Mouse (Mus musculus) neural tube, embryonic 14.5 days (tissue): ENCODE results near the gene Castor1. TPM values are rescaled to one million over a fixed set of nuclear protein-coding genes. Genes with fewer than 3 reads are reported as not detected.

Experiments used
- ATAC-seq: fragments of 200-750 bp; cut with Nextera tagmentation; 2 replicates; pipeline ENCODE4 v1.8.0; 2017; ENCODE audit warnings: low read depth, mild to moderate bottlenecking, moderate TSS enrichment, moderate library complexity
- H3K27ac ChIP-seq: fragments of 300-500 bp; sonication (generic); 2 replicates; pipeline ENCODE4 v1.5.1; 2014; ENCODE audit warnings: low read depth, mild to moderate bottlenecking, control low read depth, low read length, moderate library complexity, mixed read lengths
- H3K27me3 ChIP-seq: fragments of 300-500 bp; sonication (generic); 2 replicates; pipeline ENCODE4 v1.6.1; 2014; ENCODE audit warnings: low read length; ENCODE audit not compliant: control insufficient read depth, insufficient read depth
- H3K36me3 ChIP-seq: fragments of 300-500 bp; sonication (generic); 2 replicates; pipeline ENCODE4 v1.6.1; 2014; ENCODE audit warnings: low read length, mixed read lengths; ENCODE audit not compliant: control insufficient read depth, insufficient read depth
- H3K4me1 ChIP-seq: fragments of 300-500 bp; sonication (generic); 2 replicates; pipeline ENCODE4 v1.6.1; 2014; ENCODE audit warnings: low read length; ENCODE audit not compliant: control insufficient read depth, insufficient read depth
- H3K4me2 ChIP-seq: fragments of 300-500 bp; sonication (generic); 2 replicates; pipeline ENCODE4 v1.6.1; 2014; ENCODE audit warnings: mild to moderate bottlenecking, low read depth, low read length, control low read depth
- H3K4me3 ChIP-seq: fragments of 300-500 bp; sonication (generic); 2 replicates; pipeline ENCODE4 v1.5.1; 2014; ENCODE audit warnings: low read depth, low read length, control low read depth, mixed read lengths
- H3K9ac ChIP-seq: fragments of 300-500 bp; sonication (generic); replicated peaks from 2 replicates; pipeline ENCODE4 v1.6.1; 2014; ENCODE audit warnings: low read depth, mild to moderate bottlenecking, control low read depth, low read length, mixed read lengths
- H3K9me3 ChIP-seq: fragments of 300-500 bp; sonication (generic); 2 replicates; pipeline ENCODE4 v1.6.1; 2016; ENCODE audit warnings: low read length; ENCODE audit not compliant: control insufficient read depth
- WGBS: fragments of 180-500 bp; shearing (Covaris S2); extraction: QIAGEN DNeasy Blood & Tissue Kit; methylation state at CpG from one replicate; pipeline ENCODE4 v1.1.7; 2014; 5-methylcytosine and 5-hydroxymethylcytosine counted together
- polyA plus RNA-seq: library from polyadenylated mRNA; unstranded; fragments of >200 nt; fragmentation: Nextera tagmentation; extraction: Ambion mirVana; gene quantifications from 2 replicates; pipeline ENCODE4 v1.2.1, GENCODE M21; 2014

Gene Castor1
- polyA plus RNA-seq, 1 experiment from 2014 or later, result 3.0 TPM

- Histone ChIP-seq H3K4me1 (peaks cover 4% of the 10 kb centered on the region; the same call in 1 of the 2 replicates), H3K27me3 (peaks cover 10% of the 10 kb centered on the region), H3K9me3 (no peaks in the 10 kb centered on the region), H3K4me2 (no peak overlapping the region), H3K9ac (no peak overlapping the region), H3K36me3 (no peaks in the 10 kb centered on the region), H3K4me3 (no peak overlapping the region), H3K27ac (no peak overlapping the region)
- no peak for ATAC-seq
- WGBS, result 49% methylated on average over 14 of the region's 14 CpGs
Measured at GRCm38 (mm10) chr11:4260463-4261187, 42.6 kb downstream of the Castor1 start.

DNA sequence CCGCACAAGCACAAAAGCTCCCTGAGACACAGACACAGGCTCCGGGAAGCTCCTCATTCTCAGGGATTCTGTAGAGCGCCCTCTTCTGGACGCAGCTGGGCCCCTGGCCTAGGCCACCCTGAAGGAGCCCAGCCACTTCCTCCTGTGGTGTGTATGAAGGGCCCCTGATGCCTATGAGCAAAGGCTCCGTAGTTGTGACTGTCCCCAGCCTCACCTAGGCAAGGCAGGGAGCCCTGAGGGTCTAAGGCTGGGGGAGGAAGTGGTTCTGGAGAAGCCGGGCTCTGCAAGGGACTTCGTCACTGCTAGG is 43.1 kb downstream of the Castor1 start:
- no peak overlapping the region for H3K4me2 ChIP-seq
- H3K4me1 ChIP-seq, result peaks cover 4% of the 10 kb centered on the region; the same call in 1 of the 2 replicates
- peaks cover 12% of the 10 kb centered on the region for H3K27me3 ChIP-seq
- 41% methylated on average over 7 of the region's 7 CpGs for WGBS
- H3K4me3 ChIP-seq, result no peak overlapping the region
- no peak overlapping the region for H3K9ac ChIP-seq
- no peak overlapping the region for H3K27ac ChIP-seq
- no peak for ATAC-seq
- H3K36me3 ChIP-seq, result no peaks in the 10 kb centered on the region
- no peaks in the 10 kb centered on the region for H3K9me3 ChIP-seq

- 25% methylated on average over 5 of the region's 5 CpGs for WGBS
- ATAC-seq, result no peak
- no peak overlapping the region for H3K27ac ChIP-seq
- H3K9ac ChIP-seq, result no peak overlapping the region
- H3K27me3 ChIP-seq, result peaks cover 19% of the 10 kb centered on the region
- peaks cover 9% of the 10 kb centered on the region for H3K4me1 ChIP-seq
- no peaks in the 10 kb centered on the region for H3K9me3 ChIP-seq
- no peaks in the 10 kb centered on the region for H3K36me3 ChIP-seq
- no peak overlapping the region for H3K4me2 ChIP-seq
- H3K4me3 ChIP-seq, result no peak overlapping the region
Measured at GRCm38 (mm10) chr11:4261969-4262368, 43.9 kb downstream of the Castor1 start.

DNA sequence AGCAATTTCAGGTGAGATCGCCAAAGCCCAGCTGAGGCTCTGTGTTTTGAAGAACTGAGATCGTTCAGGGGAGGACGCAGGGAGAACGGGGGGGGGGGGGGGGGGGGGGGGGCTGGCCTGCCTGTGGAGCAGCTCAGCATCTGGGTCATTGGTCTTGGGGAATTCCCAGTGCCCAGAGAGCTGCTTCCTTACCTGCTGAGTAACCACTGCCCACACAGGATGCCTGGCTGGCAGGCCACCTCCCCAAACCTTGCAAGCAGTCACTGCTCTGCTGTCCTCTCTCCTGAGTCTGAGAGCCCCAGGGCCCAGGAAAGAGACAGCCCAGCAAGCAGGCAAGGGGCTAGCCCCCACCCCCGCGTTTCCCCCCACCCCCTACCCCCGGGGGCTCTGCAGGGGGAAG is 44.8 kb downstream of the Castor1 start:
- ATAC-seq, result no peak
- H3K27ac ChIP-seq, result no peak overlapping the region
- 26% methylated on average over 7 of the region's 7 CpGs for WGBS

DNA sequence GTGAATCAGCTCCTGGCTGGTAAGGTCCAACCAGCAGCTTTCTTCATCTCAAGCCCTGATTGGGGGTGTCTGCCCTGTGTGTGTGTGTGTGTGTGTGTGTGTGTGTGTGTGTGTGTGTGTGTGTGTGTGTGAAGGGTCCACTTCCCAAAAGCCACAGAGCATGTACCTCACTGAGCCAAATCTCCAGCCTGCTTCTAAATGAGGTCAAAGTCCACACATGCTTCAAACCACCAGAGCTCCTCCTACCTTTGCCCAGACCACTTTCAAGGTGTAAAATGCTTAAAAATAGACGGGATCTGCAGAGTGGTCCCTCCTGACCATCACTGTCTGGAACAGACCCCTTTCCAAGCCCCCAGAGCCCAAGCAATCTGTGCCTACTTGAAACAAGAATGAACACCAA is 45.3 kb downstream of the Castor1 start:
- H3K4me2 ChIP-seq, result no peak overlapping the region
- peaks cover 32% of the 10 kb centered on the region for H3K27me3 ChIP-seq
- no peak overlapping the region for H3K4me3 ChIP-seq
- 50% methylated on average over 1 of the region's 1 CpGs for WGBS
- no peaks in the 10 kb centered on the region for H3K9me3 ChIP-seq
- H3K9ac ChIP-seq, result no peak overlapping the region
- H3K27ac ChIP-seq, result no peak overlapping the region
- no peak for ATAC-seq
- H3K4me1 ChIP-seq, result peaks cover 10% of the 10 kb centered on the region
- H3K36me3 ChIP-seq, result no peaks in the 10 kb centered on the region

More for the DNA sequence above, 44.8 kb downstream of the Castor1 start:
- no peak overlapping the region for H3K9ac ChIP-seq
- no peaks in the 10 kb centered on the region for H3K9me3 ChIP-seq
- H3K27me3 ChIP-seq, result peaks cover 27% of the 10 kb centered on the region
- peaks cover 10% of the 10 kb centered on the region for H3K4me1 ChIP-seq
- no peaks in the 10 kb centered on the region for H3K36me3 ChIP-seq
- H3K4me3 ChIP-seq, result no peak overlapping the region
- H3K4me2 ChIP-seq, result no peak overlapping the region

DNA sequence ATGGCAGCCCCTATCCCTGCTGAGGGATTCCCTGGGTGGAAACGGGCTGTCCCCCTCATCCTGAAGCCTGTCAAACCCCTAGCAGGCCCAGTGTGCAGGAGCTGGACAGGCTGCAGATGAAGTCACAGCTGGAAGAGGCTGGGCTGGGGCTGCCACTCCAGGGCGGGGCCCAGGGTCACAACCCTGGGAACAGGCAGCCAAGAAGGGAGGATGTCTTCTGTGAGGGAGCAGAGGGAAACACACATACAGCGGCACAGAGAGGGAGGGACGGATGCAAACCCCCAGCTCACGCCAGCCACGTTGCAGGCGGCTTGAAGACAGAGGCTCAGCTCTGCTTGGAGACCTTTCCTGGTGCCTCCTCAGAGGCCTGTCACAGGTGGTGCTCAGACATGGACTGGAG is 46.0 kb downstream of the Castor1 start:
- Histone ChIP-seq H3K4me1 (peaks cover 10% of the 10 kb centered on the region), H3K4me2 (no peak overlapping the region), H3K9me3 (no peaks in the 10 kb centered on the region), H3K27ac (no peak overlapping the region), H3K4me3 (no peak overlapping the region), H3K9ac (no peak overlapping the region), H3K27me3 (peaks cover 34% of the 10 kb centered on the region), H3K36me3 (no peaks in the 10 kb centered on the region)
- no peak for ATAC-seq
- WGBS, result 80% methylated on average over 7 of the region's 7 CpGs

GRCm38 (mm10) chr11:4266271-4267201 is 48.5 kb downstream of the Castor1 start:
- under 1% methylated on average over 57 of the region's 61 CpGs for WGBS
- H3K4me1 ChIP-seq, result peaks cover 5% of the 10 kb centered on the region
- H3K36me3 ChIP-seq, result no peaks in the 10 kb centered on the region
- H3K27me3 ChIP-seq, result peaks cover 34% of the 10 kb centered on the region
- no peaks in the 10 kb centered on the region for H3K9me3 ChIP-seq
- no peak overlapping the region for H3K27ac ChIP-seq
- H3K4me2 ChIP-seq, result peak overlapping the region; percentile 89
- ATAC-seq, result peak; percentile 58; the same call in 1 of the 2 replicates
- peak overlapping the region; percentile 39; the same call in 1 of the 2 replicates for H3K9ac ChIP-seq
- peak overlapping the region; percentile 41 for H3K4me3 ChIP-seq

DNA sequence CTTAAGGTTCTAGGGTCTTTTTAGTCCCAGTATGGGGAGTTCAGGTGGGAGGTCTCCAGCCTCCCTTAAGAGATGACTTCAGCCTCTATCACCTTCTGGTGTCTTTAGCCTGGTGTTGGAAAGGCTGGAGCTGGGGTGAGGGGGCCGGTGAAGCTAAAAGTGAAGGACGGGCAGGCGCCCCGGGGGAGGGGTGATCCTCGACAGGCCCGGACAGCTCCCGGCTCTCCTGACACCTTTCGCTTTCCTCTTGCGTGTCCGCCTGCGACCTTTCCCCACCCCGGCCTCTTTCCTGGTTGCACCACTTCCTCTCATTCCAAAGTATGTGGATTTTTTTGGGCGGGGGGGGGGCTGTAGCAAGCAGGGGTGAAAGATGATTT is 49.2 kb downstream of the Castor1 start:
- H3K9me3 ChIP-seq, result no peaks in the 10 kb centered on the region
- peak overlapping the region; percentile 41 for H3K4me3 ChIP-seq
- H3K27ac ChIP-seq, result no peak overlapping the region
- ATAC-seq, result no peak
- peaks cover 5% of the 10 kb centered on the region for H3K4me1 ChIP-seq
- no peak overlapping the region for H3K9ac ChIP-seq
- H3K4me2 ChIP-seq, result peak overlapping the region; percentile 89
- WGBS, result 9% methylated on average over 13 of the region's 13 CpGs
- H3K36me3 ChIP-seq, result no peaks in the 10 kb centered on the region
- peaks cover 34% of the 10 kb centered on the region for H3K27me3 ChIP-seq

GRCm38 (mm10) chr11:4268500-4268899 is 50.5 kb downstream of the Castor1 start:
- H3K36me3 ChIP-seq, result no peaks in the 10 kb centered on the region
- ATAC-seq, result no peak
- H3K27ac ChIP-seq, result no peak overlapping the region
- no peak overlapping the region for H3K4me3 ChIP-seq
- WGBS, result 94% methylated on average over 6 of the region's 6 CpGs
- peaks cover 34% of the 10 kb centered on the region for H3K27me3 ChIP-seq
- peaks cover 5% of the 10 kb centered on the region for H3K4me1 ChIP-seq
- H3K9me3 ChIP-seq, result no peaks in the 10 kb centered on the region
- no peak overlapping the region for H3K9ac ChIP-seq
- H3K4me2 ChIP-seq, result no peak overlapping the region
